In the genomic region with DNA sequence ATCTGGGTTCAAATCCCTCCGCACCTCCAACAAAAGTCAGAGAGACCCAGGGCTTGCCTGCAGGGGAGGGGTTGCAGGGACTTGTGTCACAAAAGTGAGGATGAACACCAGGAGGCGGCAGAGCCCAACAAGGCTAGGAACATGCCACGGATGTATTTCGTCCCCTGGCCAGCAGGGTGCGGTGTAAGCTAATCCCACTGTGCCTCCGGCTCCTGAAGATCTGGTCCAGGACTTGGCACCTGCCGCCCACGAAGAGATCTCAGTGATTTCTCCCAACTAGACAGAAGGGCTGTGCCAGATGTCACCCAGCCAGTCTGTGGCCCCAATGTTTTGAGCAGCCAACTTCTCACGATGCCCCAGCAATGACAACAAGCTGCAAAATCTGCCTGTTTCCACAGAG, we compare ENCODE assay signal across 8 mouse cellular contexts. TPM values are rescaled to one million over a fixed set of nuclear protein-coding genes. Genes with fewer than 3 reads are reported as not detected.
DNase-seq lines count a peak whose midpoint lies in the region; ATAC-seq lines count a peak whose summit lies in the region.

No protein-coding gene starts in this region.

- no peak overlapping the region for H3K27ac ChIP-seq in intestine, embryonic 15.5 days

- peak overlapping the region; percentile 18; the same call in 1 of the 2 replicates for H3K4me3 ChIP-seq in intestine, embryonic 15.5 days (replicated peaks)

- H3K9me3 ChIP-seq in intestine, embryonic 15.5 days, result no peaks in the 10 kb centered on the region

- DNase-seq in adrenal gland, adult 8-10 months, result peak; percentile 87
- DNase-seq in embryo, embryonic 9.5 days (ENCODE audit: extremely low spot score), result peak; percentile 86
- DNase-seq in gastrocnemius, postnatal 4 days (ENCODE audit: low spot score in 2 of 2), result peak; percentile 66 to 81
- DNase-seq in left cerebral cortex, postnatal 14 days (ENCODE audit: low spot score in 2 of 2), result peak; percentile 91 to 97
- DNase-seq in mesoderm, embryonic 11.5 days (ENCODE audit: low read depth, low spot score), result peak; percentile 92
- DNase-seq in right cerebral cortex, postnatal 36 days (ENCODE audit: low spot score in 2 of 2), result peak; percentile 83 to 84
- DNase-seq in urinary bladder, postnatal 4 days (ENCODE audit: low spot score in 2 of 2), result peak; percentile 81 to 88

- intact Hi-C loops in left cerebral cortex, postnatal 14 days (cut with DNase I), result loop anchor here (5.0 kb wide), 1 partner anchor 39 kb away; the partner anchor contains the start of gene Zbtb5

- ATAC-seq in intestine, embryonic 15.5 days, result peak; percentile 68

- H3K4me2 ChIP-seq in intestine, embryonic 15.5 days (replicated peaks), result peak overlapping the region; percentile 50

- H3K4me1 ChIP-seq in intestine, embryonic 15.5 days (replicated peaks), result 0 out of 2 replicates have a peak, but pooled peaks cover 5% of the 10 kb centered on the region

- WGBS in intestine, embryonic 15.5 days, result 14% methylated on average over 9 of the region's 9 CpGs

- no peaks in the 10 kb centered on the region for H3K27me3 ChIP-seq in intestine, embryonic 15.5 days (replicated peaks)

- no peak overlapping the region for H3K9ac ChIP-seq in intestine, embryonic 15.5 days

- H3K36me3 ChIP-seq in intestine, embryonic 15.5 days, result no peaks in the 10 kb centered on the region

RNA-seq across cellular contexts. Expression of gene Grhpr, which starts 7.7 kb away (rescaled TPM):
- 100 to 1,000 TPM; 223 to 249 (median 233) TPM for total RNA-seq in adrenal gland, adult 8-10 months (2022)
- 10 to 100 TPM; 20.2 to 22.8 TPM for total RNA-seq in gastrocnemius, postnatal 4 days (2021)
- 102 and 112 TPM in 2 replicates for polyA plus RNA-seq in intestine, embryonic 15.5 days (2015; fragmentation: Nextera tagmentation; extraction: Ambion mirVana)
- total RNA-seq in left cerebral cortex, postnatal 14 days (2021), result 10 to 100 TPM; 13.7 to 17.2 TPM

RNA-seq across cellular contexts. Expression of gene Zbtb5, which starts 38.8 kb away (rescaled TPM):
- total RNA-seq in adrenal gland, adult 8-10 months (2022), result 10 to 100 TPM; 11.4 to 14.5 (median 13.5) TPM
- 10 to 100 TPM; 10.1 to 11.6 TPM for total RNA-seq in gastrocnemius, postnatal 4 days (2021)
- polyA plus RNA-seq in intestine, embryonic 15.5 days (2015; fragmentation: Nextera tagmentation; extraction: Ambion mirVana), result 15.8 and 16.5 TPM in 2 replicates
- 10 to 100 TPM; 10.9 to 12.3 TPM for total RNA-seq in left cerebral cortex, postnatal 14 days (2021)

RNA-seq across cellular contexts. Expression of gene Polr1e, which starts 44.9 kb away (rescaled TPM):
- 10 to 100 TPM; 13.7 to 24.5 (median 17.6) TPM for total RNA-seq in adrenal gland, adult 8-10 months (2022)
- total RNA-seq in gastrocnemius, postnatal 4 days (2021), result 10 to 100 TPM; 11.4 to 11.7 TPM
- polyA plus RNA-seq in intestine, embryonic 15.5 days (2015; fragmentation: Nextera tagmentation; extraction: Ambion mirVana), result 34.8 and 35.9 TPM in 2 replicates
- total RNA-seq in left cerebral cortex, postnatal 14 days (2021), result 10 to 100 TPM; 16.1 to 17.5 TPM

Comparison
In these comparisons a context has a peak if more than half of its experiments do, and no peak if none do; other contexts are left out.
1. RNA of gene Grhpr, which starts 7.7 kb away (total RNA-seq): 223 to 249 TPM in adrenal gland, adult 8-10 months; 20.2 to 22.8 TPM in gastrocnemius, postnatal 4 days and 13.7 to 17.2 TPM in left cerebral cortex, postnatal 14 days; every median in the first group is over 4 times any median in the second.
2. Peak in every context shown above with its lines, with median percentiles within 50 percentile points of each other: DNase-seq.